22 mouse cellular contexts compared by ENCODE assay signal in genomic region chr12:100017709-100018108, GRCm38 (mm10). TPM values are rescaled to one million over a fixed set of nuclear protein-coding genes. Genes with fewer than 3 reads are reported as not detected.
A peak's percentile ranks its signal among the peaks of the same experiment; 100 is the strongest.
DNase-seq lines count a peak whose midpoint lies in the region; ATAC-seq and TF ChIP-seq lines count a peak whose summit lies in the region.
"Had no signal": no experiment of that assay in that cellular context is flagged by ENCODE, and none has a peak within 500 bp of the region (broad histone marks: within the 10 kb centered on the region; RNA-seq: fewer than 3 reads in every experiment).

No protein-coding gene starts in this region.

- H3K9ac ChIP-seq in forebrain, embryonic 15.5 days (replicated peaks): no peak overlapping the region
- no peak overlapping the region for H3K9ac ChIP-seq in forebrain, embryonic 13.5 days
- H3K9ac ChIP-seq in hindbrain, postnatal 0 days (replicated peaks; ENCODE audit: low read length): no peak overlapping the region
- H3K9ac ChIP-seq in hindbrain, embryonic 13.5 days: no peak overlapping the region
- no peak overlapping the region for H3K9ac ChIP-seq in midbrain, postnatal 0 days (replicated peaks; ENCODE audit: low read length, poor library complexity, severe bottlenecking)
- no peak overlapping the region for H3K9ac ChIP-seq in midbrain, embryonic 15.5 days
- H3K9ac ChIP-seq: embryonic facial prominence, embryonic 15.5 days; hindbrain, embryonic 12.5 days had no signal

- TF ChIP-seq CTCF in hindbrain, postnatal 0 days (IDR thresholded peaks at IDR 0.05; ENCODE audit: low read depth): no peak
- no peak for TF ChIP-seq CTCF in midbrain, postnatal 0 days (IDR thresholded peaks at IDR 0.05)

- DNase-seq in hindbrain, postnatal 0 days (ENCODE audit: low spot score): peak; percentile 23
- peak; percentile 5 for DNase-seq in midbrain, postnatal 0 days (ENCODE audit: low spot score)
- DNase-seq in telencephalon, adult 2 months (ENCODE audit: low read depth, low spot score): peak; percentile 16
- DNase-seq in testis, postnatal 10 days (ENCODE audit: low spot score): no peak
- DNase-seq: adrenal gland, adult 2 months; adrenal gland, postnatal 25 days; cerebellum, adult 11 months; cerebellum, adult 9-10 months; embryo, embryonic 11 days; gastrocnemius, adult 2 months; gastrocnemius, postnatal 25 days; heart, postnatal 10 days; heart, postnatal 4 days had no signal

- WGBS in forebrain, embryonic 15.5 days: 67% methylated on average over 6 of the region's 6 CpGs
- WGBS in forebrain, embryonic 13.5 days: 86% methylated on average over 6 of the region's 6 CpGs
- WGBS in hindbrain, postnatal 0 days: 66% methylated on average over 6 of the region's 6 CpGs
- WGBS in hindbrain, embryonic 13.5 days: 89% methylated on average over 6 of the region's 6 CpGs
- 88% methylated on average over 6 of the region's 6 CpGs for WGBS in midbrain, postnatal 0 days
- 86% methylated on average over 6 of the region's 6 CpGs for WGBS in midbrain, embryonic 15.5 days

- H3K27ac ChIP-seq in forebrain, embryonic 15.5 days (replicated peaks): 0 out of 2 replicates have a peak overlapping the region, but pooled peaks have one; percentile 1
- H3K27ac ChIP-seq in forebrain, embryonic 13.5 days: no peak overlapping the region
- no peak overlapping the region for H3K27ac ChIP-seq in hindbrain, postnatal 0 days
- no peak overlapping the region for H3K27ac ChIP-seq in hindbrain, embryonic 13.5 days
- H3K27ac ChIP-seq in midbrain, postnatal 0 days (ENCODE audit: low read depth, low read length): no peak overlapping the region
- no peak overlapping the region for H3K27ac ChIP-seq in midbrain, embryonic 15.5 days
- H3K27ac ChIP-seq: embryonic facial prominence, embryonic 15.5 days; gastrocnemius, adult 2 months; hindbrain, embryonic 12.5 days had no signal

- H3K27me3 ChIP-seq in forebrain, embryonic 15.5 days: no peaks in the 10 kb centered on the region
- H3K27me3 ChIP-seq in forebrain, embryonic 13.5 days: no peaks in the 10 kb centered on the region
- H3K27me3 ChIP-seq in hindbrain, postnatal 0 days (ENCODE audit: insufficient read depth, low read length): no peaks in the 10 kb centered on the region
- H3K27me3 ChIP-seq in hindbrain, embryonic 13.5 days: no peaks in the 10 kb centered on the region
- H3K27me3 ChIP-seq in midbrain, postnatal 0 days (ENCODE audit: insufficient read depth, low read length): no peaks in the 10 kb centered on the region
- H3K27me3 ChIP-seq in midbrain, embryonic 15.5 days (replicated peaks): no peaks in the 10 kb centered on the region
- H3K27me3 ChIP-seq: embryonic facial prominence, embryonic 15.5 days; hindbrain, embryonic 12.5 days had no signal

- no peaks in the 10 kb centered on the region for H3K4me1 ChIP-seq in forebrain, embryonic 15.5 days
- H3K4me1 ChIP-seq in forebrain, embryonic 13.5 days: no peaks in the 10 kb centered on the region
- no peaks in the 10 kb centered on the region for H3K4me1 ChIP-seq in hindbrain, postnatal 0 days (ENCODE audit: insufficient read depth, low read length)
- H3K4me1 ChIP-seq in hindbrain, embryonic 13.5 days (replicated peaks): no peaks in the 10 kb centered on the region
- no peaks in the 10 kb centered on the region for H3K4me1 ChIP-seq in midbrain, postnatal 0 days (ENCODE audit: insufficient read depth, low read length)
- no peaks in the 10 kb centered on the region for H3K4me1 ChIP-seq in midbrain, embryonic 15.5 days
- H3K4me1 ChIP-seq: embryonic facial prominence, embryonic 15.5 days; hindbrain, embryonic 12.5 days had no signal

- H3K4me3 ChIP-seq in forebrain, embryonic 15.5 days: no peak overlapping the region
- no peak overlapping the region for H3K4me3 ChIP-seq in forebrain, embryonic 13.5 days
- no peak overlapping the region for H3K4me3 ChIP-seq in hindbrain, postnatal 0 days (ENCODE audit: low read length)
- no peak overlapping the region for H3K4me3 ChIP-seq in hindbrain, embryonic 13.5 days
- no peak overlapping the region for H3K4me3 ChIP-seq in midbrain, postnatal 0 days (ENCODE audit: low read depth, low read length)
- H3K4me3 ChIP-seq in midbrain, embryonic 15.5 days: no peak overlapping the region
- H3K4me3 ChIP-seq: embryonic facial prominence, embryonic 15.5 days; erythroblast, embryonic 14.5 days; gastrocnemius, adult 2 months; hindbrain, embryonic 12.5 days had no signal

- no peak; the same call in 1 of the 2 replicates for ATAC-seq in forebrain, embryonic 15.5 days (replicated peaks)
- ATAC-seq in forebrain, embryonic 13.5 days: no peak
- ATAC-seq in hindbrain, postnatal 0 days: no peak
- no peak for ATAC-seq in hindbrain, embryonic 13.5 days (ENCODE audit: low FRiP score)
- ATAC-seq in midbrain, postnatal 0 days (ENCODE audit: low FRiP score): no peak
- no peak for ATAC-seq in midbrain, embryonic 15.5 days (replicated peaks)
- ATAC-seq: intestine, postnatal 0 days had no signal

- no peaks in the 10 kb centered on the region for H3K36me3 ChIP-seq in forebrain, embryonic 15.5 days
- H3K36me3 ChIP-seq in forebrain, embryonic 13.5 days (ENCODE audit: poor library complexity, severe bottlenecking): no peaks in the 10 kb centered on the region
- H3K36me3 ChIP-seq in hindbrain, postnatal 0 days (ENCODE audit: insufficient read depth, low read length): no peaks in the 10 kb centered on the region
- no peaks in the 10 kb centered on the region for H3K36me3 ChIP-seq in hindbrain, embryonic 13.5 days
- no peaks in the 10 kb centered on the region for H3K36me3 ChIP-seq in midbrain, postnatal 0 days (ENCODE audit: insufficient read depth, low read length)
- no peaks in the 10 kb centered on the region for H3K36me3 ChIP-seq in midbrain, embryonic 15.5 days (replicated peaks)
- H3K36me3 ChIP-seq: embryonic facial prominence, embryonic 15.5 days; hindbrain, embryonic 12.5 days had no signal

- no peak overlapping the region for H3K4me2 ChIP-seq in forebrain, embryonic 15.5 days (replicated peaks)
- no peak overlapping the region for H3K4me2 ChIP-seq in forebrain, embryonic 13.5 days
- no peak overlapping the region for H3K4me2 ChIP-seq in hindbrain, postnatal 0 days (ENCODE audit: low read depth, low read length)
- H3K4me2 ChIP-seq in hindbrain, embryonic 13.5 days: no peak overlapping the region
- H3K4me2 ChIP-seq in midbrain, postnatal 0 days (ENCODE audit: low read depth, low read length, poor library complexity, severe bottlenecking): no peak overlapping the region
- no peak overlapping the region for H3K4me2 ChIP-seq in midbrain, embryonic 15.5 days
- H3K4me2 ChIP-seq: embryonic facial prominence, embryonic 15.5 days; hindbrain, embryonic 12.5 days had no signal

- no peaks in the 10 kb centered on the region for H3K9me3 ChIP-seq in forebrain, embryonic 15.5 days
- H3K9me3 ChIP-seq in forebrain, embryonic 13.5 days (replicated peaks): no peaks in the 10 kb centered on the region
- no peaks in the 10 kb centered on the region for H3K9me3 ChIP-seq in hindbrain, postnatal 0 days (ENCODE audit: low read length)
- H3K9me3 ChIP-seq in hindbrain, embryonic 13.5 days: no peaks in the 10 kb centered on the region
- H3K9me3 ChIP-seq in midbrain, postnatal 0 days (ENCODE audit: low read length): no peaks in the 10 kb centered on the region
- no peaks in the 10 kb centered on the region for H3K9me3 ChIP-seq in midbrain, embryonic 15.5 days
- H3K9me3 ChIP-seq: embryonic facial prominence, embryonic 15.5 days; hindbrain, embryonic 12.5 days had no signal

RNA-seq across cellular contexts. Expression of gene Kcnk13, which starts 53.4 kb away (rescaled TPM):
- 1.1 TPM in 2 replicates for polyA plus RNA-seq in forebrain, embryonic 15.5 days (2015; fragmentation: Nextera tagmentation; extraction: Ambion mirVana)
- 0.49 and 0.88 TPM in 2 replicates for polyA plus RNA-seq in forebrain, embryonic 13.5 days (2015; fragmentation: Nextera tagmentation; extraction: Ambion mirVana)
- total RNA-seq in hindbrain, postnatal 0 days (2014; rRNA removed): 1.8 and 3.7 TPM in 2 replicates
- polyA plus RNA-seq in hindbrain, postnatal 0 days (2015; fragmentation: Nextera tagmentation; extraction: Ambion mirVana): 1.9 and 2.4 TPM in 2 replicates
- polyA plus RNA-seq in hindbrain, embryonic 13.5 days (2015; fragmentation: Nextera tagmentation; extraction: Ambion mirVana): 0.47 and 0.60 TPM in 2 replicates
- 1.5 and 1.9 TPM in 2 replicates for total RNA-seq in midbrain, postnatal 0 days (2014; rRNA removed)
- polyA plus RNA-seq in midbrain, postnatal 0 days (2015; fragmentation: Nextera tagmentation; extraction: Ambion mirVana): 1.3 and 1.4 TPM in 2 replicates
- polyA plus RNA-seq in midbrain, embryonic 15.5 days (2015; fragmentation: Nextera tagmentation; extraction: Ambion mirVana): 1.1 and 1.4 TPM in 2 replicates
- total RNA-seq: common myeloid progenitor, adult 5-6 weeks had no signal
- polyA plus RNA-seq: erythroblast, embryonic 14.5 days had no signal
